Mouse (Mus musculus) fat pad, adult 2 months (tissue): ENCODE results near the gene Ccdc152.
"Not testable (repeated sequence)": the region's sequence is repeated elsewhere in the genome, so short reads cannot be mapped to it uniquely, and the experiment has no call there.

ENCODE experiments used
- DNase-seq: peaks from one replicate; pipeline ENCODE4 v3.0.0-alpha.2; 2011; ENCODE audit warnings: low read depth, low spot score; ENCODE audit errors: extremely low read depth

Gene Ccdc152

GRCm38 (mm10) chr15:3279242-3279641, 24.1 kb downstream of the Ccdc152 start:
- DNase-seq: no peak

- no peak for DNase-seq
These were observed 25.9 kb downstream of the Ccdc152 start for GRCm38 (mm10) chr15:3277391-3277790.

- no peak for DNase-seq
These were observed 30.1 kb downstream of the Ccdc152 start for GRCm38 (mm10) chr15:3273191-3273590.

DNA sequence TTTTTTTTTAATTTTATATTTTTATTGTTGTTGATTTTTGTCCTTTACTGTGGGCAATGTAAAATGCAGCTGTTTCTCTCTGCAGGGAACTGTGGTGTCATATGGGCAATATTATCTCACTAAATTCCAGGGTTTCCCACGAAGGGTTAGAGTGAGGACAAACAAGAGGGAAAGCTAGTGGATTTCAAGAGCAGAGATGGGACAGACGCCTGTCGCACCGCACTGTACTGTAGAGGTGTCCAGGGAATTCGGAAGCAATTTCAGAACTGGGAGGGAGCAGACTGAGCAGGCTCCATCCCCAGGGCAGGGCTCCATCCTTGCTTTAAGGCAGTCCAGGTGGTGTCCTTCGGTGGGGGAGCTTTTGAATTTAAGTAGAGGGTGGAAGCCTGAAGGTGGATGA, 32.1 kb downstream of the Ccdc152 start:
- no peak for DNase-seq

DNA sequence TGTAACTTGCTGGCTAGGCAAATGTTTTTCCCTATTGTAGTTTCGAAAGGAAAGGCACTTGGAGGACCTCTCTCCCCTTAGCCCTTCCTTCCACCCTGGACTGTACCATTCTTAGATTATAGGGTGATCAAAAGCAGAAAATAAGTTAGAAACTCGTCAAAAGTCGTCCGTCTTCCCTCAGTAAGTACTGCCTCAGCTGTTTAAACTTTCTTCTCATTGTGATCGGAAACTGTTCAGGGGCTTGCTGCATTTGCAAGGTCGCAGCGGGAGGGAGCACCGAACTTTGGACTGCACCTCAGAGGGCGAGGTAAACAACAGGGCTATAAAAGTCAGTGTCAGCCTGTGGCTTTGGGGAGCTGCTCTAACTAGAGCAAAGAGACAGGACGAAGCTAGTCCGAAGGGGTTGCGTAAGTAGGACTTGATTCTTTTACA, 32.7 kb downstream of the Ccdc152 start:
- peak; percentile 61 for DNase-seq

GRCm38 (mm10) chr15:3269996-3270645, 33.2 kb downstream of the Ccdc152 start:
- no peak for DNase-seq

GRCm38 (mm10) chr15:3269496-3269895, 33.8 kb downstream of the Ccdc152 start:
- no peak for DNase-seq

DNA sequence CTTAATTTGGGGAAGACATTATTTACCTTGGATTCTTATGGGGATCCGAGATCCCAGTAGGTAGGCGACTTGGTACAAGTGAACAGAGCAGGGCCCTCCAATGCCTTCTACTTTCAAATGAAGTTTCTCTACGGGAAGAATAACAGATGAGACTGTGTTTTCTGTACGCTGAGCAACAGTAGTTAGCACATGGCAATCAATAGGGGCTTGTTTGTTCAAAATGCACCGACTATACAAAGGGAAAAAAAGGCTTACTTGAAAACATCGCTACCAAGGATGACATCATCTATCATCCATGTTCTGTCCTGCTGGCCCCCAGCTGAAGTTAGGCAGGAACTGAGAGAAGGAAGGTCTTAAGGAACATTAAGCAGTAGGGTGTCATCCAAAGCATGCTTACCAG, 35.1 kb downstream of the Ccdc152 start, which contains the start of gene Selenop:
TSS of gene Selenop (plus strand) at position 301 of the 400 bp plus-strand sequence.
- DNase-seq: no peak

- DNase-seq: no peak
These were observed 38.5 kb downstream of the Ccdc152 start for GRCm38 (mm10) chr15:3264828-3265227.

DNA sequence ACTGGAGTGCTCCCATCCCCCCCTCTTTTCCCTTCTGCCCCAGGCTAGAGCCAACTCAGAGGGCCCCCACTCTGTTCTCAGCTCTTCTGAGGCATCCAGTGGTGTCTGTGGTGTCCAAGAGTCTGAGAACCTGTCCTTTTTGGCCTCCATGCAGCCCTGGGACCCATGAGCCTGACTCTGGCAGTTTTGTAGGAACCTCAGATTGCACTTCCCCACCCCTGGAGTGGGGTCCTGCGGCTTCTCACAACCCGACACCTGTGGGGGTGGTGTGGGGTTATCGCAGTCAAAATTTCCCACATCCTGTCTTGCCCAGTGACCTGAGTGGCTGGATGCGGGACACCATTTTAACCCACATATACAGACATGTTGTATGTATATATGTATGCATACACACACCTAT, 39.0 kb downstream of the Ccdc152 start:
- no peak for DNase-seq

GRCm38 (mm10) chr15:3262883-3263282, 40.4 kb downstream of the Ccdc152 start:
- peak; percentile 62 for DNase-seq

DNA sequence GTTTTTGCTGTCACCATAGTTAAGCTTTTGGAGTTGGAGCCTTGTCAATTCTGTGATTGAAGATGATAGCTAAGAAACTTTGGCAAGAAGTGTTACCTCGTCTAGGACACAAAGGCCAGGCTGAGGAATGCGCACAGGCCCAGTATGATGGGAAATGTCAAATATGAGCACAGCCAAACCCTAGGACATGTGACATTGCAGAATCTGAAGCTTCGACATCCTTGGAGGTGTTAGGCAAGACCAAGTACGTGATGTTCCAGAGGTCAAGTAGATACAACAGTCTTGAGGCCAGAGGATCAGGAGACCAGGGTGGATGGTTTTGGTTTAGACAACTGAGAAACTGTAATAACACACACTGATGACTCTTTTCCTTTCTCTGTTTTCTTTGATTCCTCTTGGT, 43.0 kb downstream of the Ccdc152 start:
- no peak for DNase-seq

DNA sequence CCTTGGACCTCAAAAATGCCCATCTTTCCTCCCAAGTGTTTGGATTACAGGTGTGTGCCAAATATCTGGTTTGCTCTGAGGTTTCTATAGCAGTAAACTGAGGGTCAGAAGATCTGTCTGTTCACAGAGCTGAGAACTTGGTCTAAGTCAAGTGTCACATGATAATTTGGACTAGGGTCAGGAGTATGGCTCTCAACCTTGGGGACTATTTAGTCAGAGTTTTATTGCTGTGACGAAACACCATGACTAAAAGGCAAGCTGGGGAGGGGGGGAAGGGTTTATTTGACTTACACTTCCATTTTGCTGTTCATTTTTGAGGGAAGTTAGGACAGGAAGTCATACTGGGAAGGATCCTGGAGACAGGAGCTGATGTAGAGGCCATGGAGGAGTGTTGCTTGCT, 44.3 kb downstream of the Ccdc152 start:
- DNase-seq: no peak

DNA sequence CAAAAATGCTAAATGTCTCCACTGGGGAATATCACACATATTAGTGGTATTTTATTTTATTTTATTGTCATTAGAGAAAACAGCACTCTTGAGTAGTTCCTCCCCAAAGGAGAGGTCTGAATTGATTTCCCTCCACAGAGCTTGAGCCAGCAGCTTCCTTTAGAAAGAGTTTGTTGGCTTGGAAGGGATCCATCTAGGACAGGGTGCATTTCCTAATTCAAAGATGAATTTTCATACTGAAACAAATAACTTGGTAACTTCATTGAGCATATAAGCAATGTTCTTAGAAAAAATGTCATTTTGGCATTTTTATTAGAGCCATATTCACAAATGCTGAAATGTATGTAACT, 51.6 kb downstream of the Ccdc152 start:
- DNase-seq: no peak

GRCm38 (mm10) chr15:3251031-3251717, 52.2 kb downstream of the Ccdc152 start:
- DNase-seq: no peak

DNA sequence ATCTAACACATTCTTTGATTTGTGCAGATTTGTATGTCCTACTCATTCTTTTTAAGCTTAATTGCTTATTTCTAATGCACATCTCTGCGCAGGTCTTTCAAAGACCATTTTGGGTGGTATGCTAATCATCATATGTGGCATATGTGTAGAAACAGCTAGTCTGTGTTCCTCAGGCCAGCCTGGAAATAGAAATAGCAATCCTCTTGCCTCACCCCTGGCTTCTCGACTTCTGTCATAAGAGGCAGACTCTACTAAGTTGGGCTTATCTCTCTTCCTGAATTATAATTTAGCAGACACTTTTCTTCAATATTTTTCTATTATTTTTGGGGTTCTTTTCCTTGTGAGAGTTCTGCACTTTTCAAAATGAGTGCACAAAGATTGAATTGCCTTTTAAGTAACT, 52.7 kb downstream of the Ccdc152 start:
- no peak for DNase-seq

DNA sequence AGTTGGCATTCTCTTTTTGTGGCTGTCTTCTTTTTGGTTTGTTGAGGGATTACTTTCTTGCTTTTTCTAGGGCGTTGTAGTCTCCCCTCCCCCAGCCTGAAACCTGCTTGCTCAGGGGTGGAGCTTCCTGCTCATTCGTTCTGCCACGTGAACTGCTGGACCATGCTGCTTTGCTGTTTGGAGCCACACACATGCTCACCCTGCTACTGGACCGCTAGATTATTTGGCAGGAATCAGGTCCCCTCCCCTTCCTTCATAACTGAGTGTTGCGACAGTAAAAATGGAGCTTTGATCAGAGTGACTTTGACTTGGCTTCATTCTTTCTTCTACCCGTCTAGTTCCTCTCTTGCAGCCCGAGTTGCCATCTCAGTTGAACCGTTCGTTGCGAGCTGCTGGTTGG, 58.3 kb downstream of the Ccdc152 start:
- DNase-seq: not testable (repeated sequence)

DNA sequence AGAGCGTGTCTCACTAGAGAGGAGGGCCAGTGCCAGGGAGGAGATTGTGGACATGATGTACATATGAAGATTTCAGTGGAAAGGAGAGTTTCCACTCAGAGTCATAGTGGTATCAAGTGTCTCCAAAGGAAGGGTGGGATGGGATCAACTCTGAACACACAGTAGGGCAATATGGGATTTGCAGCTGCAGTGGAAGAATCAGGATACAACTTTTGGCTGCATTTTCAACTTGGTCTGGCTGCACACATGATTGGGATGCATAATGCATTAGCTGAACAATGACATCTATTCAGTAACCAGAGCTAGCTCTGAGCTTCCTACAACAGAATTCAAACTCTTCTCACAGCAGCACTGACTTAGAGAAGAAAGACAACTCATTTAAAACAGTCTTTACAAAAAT, 65.4 kb downstream of the Ccdc152 start:
- no peak for DNase-seq

DNA sequence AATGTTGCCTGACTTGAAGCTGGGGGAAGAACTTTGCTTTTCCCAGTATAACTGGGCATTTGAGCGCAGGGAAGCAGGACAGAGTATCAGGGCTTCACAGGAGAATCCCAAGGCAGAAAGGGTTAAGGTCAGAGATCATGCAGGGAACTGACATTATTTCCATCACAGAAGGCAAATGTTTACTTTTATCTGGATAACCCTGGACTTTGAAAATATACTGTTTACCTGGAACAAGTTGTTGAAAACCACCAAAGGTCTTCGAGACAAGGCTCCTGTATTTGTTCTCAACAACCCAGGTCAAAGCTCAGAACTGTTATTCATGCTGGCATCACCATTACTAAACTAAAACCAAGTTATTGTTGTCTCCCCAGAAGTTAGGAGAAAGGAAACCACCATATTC, 67.0 kb downstream of the Ccdc152 start:
- no peak for DNase-seq

DNA sequence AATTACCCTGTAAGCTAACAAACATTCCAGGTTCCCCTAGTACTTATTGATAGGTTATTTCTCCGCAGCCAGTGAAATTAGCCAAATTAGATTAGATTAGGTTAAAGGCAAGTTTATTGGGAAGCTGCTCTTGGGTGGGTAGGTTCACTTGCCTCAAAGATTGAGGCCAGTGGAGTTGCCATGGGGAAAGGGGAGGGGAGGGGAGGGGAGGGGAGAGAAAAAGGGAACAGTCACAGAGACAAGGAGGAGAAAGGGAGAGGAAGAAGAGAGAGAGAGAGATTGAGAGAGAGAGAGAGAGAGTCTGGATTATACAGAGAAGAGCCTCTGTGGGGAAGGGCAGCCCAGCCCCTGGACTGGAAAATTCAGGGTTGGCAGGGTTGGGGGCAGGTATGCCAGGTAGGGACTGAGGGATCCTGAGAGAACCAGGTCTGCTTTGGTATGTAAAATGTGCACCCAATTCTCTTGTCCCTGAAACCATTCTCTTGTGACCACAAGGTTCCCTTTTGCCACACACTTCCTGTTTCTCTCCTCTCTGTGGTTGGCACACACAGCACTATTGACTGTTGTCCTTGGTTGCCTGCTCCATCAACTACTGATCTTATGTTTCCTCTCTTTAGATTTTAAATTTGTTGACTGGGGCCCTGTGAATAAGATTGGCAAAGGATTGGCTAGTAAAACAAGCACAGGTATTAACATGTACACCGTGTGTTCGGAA, 69.3 kb downstream of the Ccdc152 start:
- no peak for DNase-seq

DNA sequence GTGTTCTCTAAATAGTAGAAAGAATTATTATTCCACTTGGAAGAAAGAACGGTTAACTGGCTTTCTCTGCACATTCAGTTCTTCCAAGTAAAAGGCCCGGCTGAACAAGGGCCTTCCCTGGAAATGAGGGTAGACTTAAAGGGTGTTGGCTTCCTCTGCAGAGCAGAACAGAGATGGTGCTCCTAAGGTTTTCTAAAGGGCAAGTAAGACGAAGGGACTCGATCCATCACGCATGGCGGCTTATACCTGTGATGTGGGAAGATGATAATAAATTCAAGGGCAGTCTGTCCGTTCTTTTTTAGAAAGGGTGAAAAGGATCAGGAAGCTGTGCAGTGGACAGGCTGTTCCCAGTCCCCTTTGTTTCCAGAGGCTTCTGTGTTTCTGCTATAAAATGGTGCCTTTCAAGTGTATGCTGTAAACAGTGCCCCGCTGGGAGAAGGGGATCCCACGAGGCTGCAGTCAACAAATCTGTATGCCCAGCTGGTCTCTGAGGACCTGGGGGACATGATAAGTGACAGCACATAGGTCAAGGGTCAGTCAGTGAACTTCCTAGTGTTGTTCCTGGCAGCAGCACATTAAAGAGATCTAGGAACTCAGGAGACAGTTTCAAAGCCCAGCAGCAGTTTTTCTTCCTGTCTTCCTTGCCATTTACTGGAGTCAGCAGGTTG, 71.0 kb downstream of the Ccdc152 start:
- no peak for DNase-seq

DNA sequence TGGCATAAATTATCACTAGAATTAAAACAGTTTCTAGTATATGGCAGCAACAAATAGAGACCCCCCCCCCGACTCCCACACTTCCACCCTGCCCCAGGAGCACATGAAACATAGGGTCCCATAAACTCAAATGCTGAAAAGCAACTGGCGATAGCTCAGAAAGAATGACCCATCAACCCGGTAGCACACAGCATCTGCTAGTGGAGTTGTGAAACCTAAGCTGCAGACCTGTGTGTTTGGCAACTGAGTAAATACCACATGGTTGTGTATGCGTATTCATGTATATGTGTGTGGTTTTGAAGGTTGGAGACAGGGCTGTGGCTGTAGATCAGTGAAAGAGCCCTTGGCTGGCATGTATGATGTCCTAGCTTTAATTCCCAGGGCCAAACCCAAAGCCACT, 72.3 kb downstream of the Ccdc152 start:
- DNase-seq: no peak
